Mouse (Mus musculus): Measurements from ENCODE around the gene Gm3248.
"Not testable (repeated sequence)": the region's sequence is repeated elsewhere in the genome, so short reads cannot be mapped to it uniquely, and the experiment has no call there.

GRCm38 (mm10) chr14:5923276-5923675, 38.3 kb downstream of the Gm3248 start:
- not testable (repeated sequence) for TF ChIP-seq CTCF (IDR thresholded peaks at IDR 0.05; ENCODE audit: control insufficient read depth, insufficient read depth, low read length); POLR2A (IDR thresholded peaks at IDR 0.05; ENCODE audit: borderline replicate concordance, control insufficient read depth, low read depth, low read length)
